Mouse (Mus musculus): ENCODE data around the gene Tdpoz3.
"Not testable (repeated sequence)": the region's sequence is repeated elsewhere in the genome, so short reads cannot be mapped to it uniquely, and the experiment has no call there.

- not testable (repeated sequence) for TF ChIP-seq POLR2A (IDR thresholded peaks at IDR 0.05; ENCODE audit: control insufficient read depth, extremely low read depth, insufficient read depth, low read length, poor library complexity); CTCF (IDR thresholded peaks at IDR 0.05; ENCODE audit: borderline replicate concordance, control insufficient read depth, extremely low read depth, insufficient read depth, low read length, poor library complexity)
These were observed at the start of gene Tdpoz3 for GRCm38 (mm10) chr3:93825720-93826119.
